23 mouse cellular contexts compared by ENCODE assay signal in genomic region chr8:121706956-121707355, GRCm38 (mm10). TPM values are rescaled to one million over a fixed set of nuclear protein-coding genes. Genes with fewer than 3 reads are reported as not detected.
A peak's percentile ranks its signal among the peaks of the same experiment; 100 is the strongest.
DNase-seq lines count a peak whose midpoint lies in the region; ATAC-seq and TF ChIP-seq lines count a peak whose summit lies in the region.
"Had no signal": no experiment of that assay in that cellular context is flagged by ENCODE, and none has a peak within 500 bp of the region (broad histone marks: within the 10 kb centered on the region; RNA-seq: fewer than 3 reads in every experiment).

No protein-coding gene starts in this region.

- H3K79me2 ChIP-seq in myocyte (ENCODE audit: control insufficient read depth, insufficient read depth) = no peaks in the 10 kb centered on the region

- H3K4me3 ChIP-seq in forebrain, embryonic 15.5 days = no peak overlapping the region
- H3K4me3 ChIP-seq in forebrain, embryonic 12.5 days (replicated peaks) = no peak overlapping the region
- no peak overlapping the region for H3K4me3 ChIP-seq in kidney, embryonic 16.5 days (ENCODE audit: low read length)
- no peak overlapping the region for H3K4me3 ChIP-seq in myocyte
- H3K4me3 ChIP-seq: embryonic facial prominence, embryonic 10.5 days; embryonic facial prominence, embryonic 12.5 days had no signal

- H3ac ChIP-seq in myocyte (ENCODE audit: control insufficient read depth, insufficient read length) = no peak overlapping the region

- H3K27ac ChIP-seq in forebrain, embryonic 15.5 days (replicated peaks) = 0 out of 2 replicates have a peak overlapping the region, but pooled peaks have one; percentile 77
- H3K27ac ChIP-seq in forebrain, embryonic 12.5 days = no peak overlapping the region
- H3K27ac ChIP-seq in kidney, embryonic 16.5 days (ENCODE audit: low read length) = no peak overlapping the region
- H3K27ac ChIP-seq: embryonic facial prominence, embryonic 10.5 days; embryonic facial prominence, embryonic 12.5 days had no signal

- no peaks in the 10 kb centered on the region for H3K9me3 ChIP-seq in forebrain, embryonic 15.5 days
- H3K9me3 ChIP-seq in forebrain, embryonic 12.5 days = no peaks in the 10 kb centered on the region
- no peaks in the 10 kb centered on the region for H3K9me3 ChIP-seq in kidney, embryonic 16.5 days (ENCODE audit: low read length)
- H3K9me3 ChIP-seq: embryonic facial prominence, embryonic 10.5 days; embryonic facial prominence, embryonic 12.5 days had no signal

- no peak for TF ChIP-seq POLR2A in myocyte (IDR thresholded peaks at IDR 0.05; ENCODE audit: insufficient read length, low read depth)

- ATAC-seq in forebrain, embryonic 15.5 days (replicated peaks) = no peak
- no peak for ATAC-seq in forebrain, embryonic 12.5 days (ENCODE audit: low FRiP score)
- ATAC-seq in kidney, embryonic 16.5 days (ENCODE audit: low FRiP score, low TSS enrichment) = no peak
- ATAC-seq: activated CD4-positive, CD25-positive, alpha-beta regulatory T cell, adult 4 months; CD4-positive, CD25-positive, alpha-beta regulatory T cell, adult 4 months; forebrain, embryonic 14.5 days; forebrain, postnatal 0 days; Patski had no signal

- H3K27me3 ChIP-seq in forebrain, embryonic 15.5 days = no peaks in the 10 kb centered on the region
- H3K27me3 ChIP-seq in forebrain, embryonic 12.5 days = peaks cover 5% of the 10 kb centered on the region
- no peaks in the 10 kb centered on the region for H3K27me3 ChIP-seq in kidney, embryonic 16.5 days (ENCODE audit: insufficient read depth, low read length)
- H3K27me3 ChIP-seq in myocyte (ENCODE audit: control insufficient read depth, insufficient read depth, insufficient read length) = peaks cover 25% of the 10 kb centered on the region
- H3K27me3 ChIP-seq: embryonic facial prominence, embryonic 12.5 days had no signal

- peak; percentile 52 for DNase-seq in kidney, adult 9 months
- no peak for DNase-seq in spleen, adult 18-20 months
- DNase-seq: adrenal gland, adult 8-10 months; adrenal gland, postnatal 14 days; adrenal gland, postnatal 36 days; B cell, adult 2 months; cerebellum, adult 11-12 months; cerebellum, adult 2 months; cerebellum, adult 9-10 months; cerebellum, postnatal 10 days; cerebellum, postnatal 25 days; forebrain, postnatal 0 days had no signal

- no peaks in the 10 kb centered on the region for H3K4me1 ChIP-seq in forebrain, embryonic 15.5 days
- H3K4me1 ChIP-seq in forebrain, embryonic 12.5 days = no peaks in the 10 kb centered on the region
- H3K4me1 ChIP-seq in kidney, embryonic 16.5 days (ENCODE audit: insufficient read depth, low read length) = no peaks in the 10 kb centered on the region
- H3K4me1 ChIP-seq: embryonic facial prominence, embryonic 12.5 days had no signal

- 88% methylated on average over 11 of the region's 11 CpGs for WGBS in forebrain, embryonic 15.5 days
- 87% methylated on average over 11 of the region's 11 CpGs for whole genome bisulfite sequencing in forebrain, embryonic 12.5 days
- 72% methylated on average over 11 of the region's 11 CpGs for WGBS in kidney, embryonic 16.5 days

- H3K36me3 ChIP-seq in forebrain, embryonic 15.5 days = no peaks in the 10 kb centered on the region
- H3K36me3 ChIP-seq in forebrain, embryonic 12.5 days (replicated peaks) = no peaks in the 10 kb centered on the region
- no peaks in the 10 kb centered on the region for H3K36me3 ChIP-seq in kidney, embryonic 16.5 days (ENCODE audit: insufficient read depth, low read length)
- no peaks in the 10 kb centered on the region for H3K36me3 ChIP-seq in myocyte (ENCODE audit: control insufficient read depth, insufficient read depth)
- H3K36me3 ChIP-seq: embryonic facial prominence, embryonic 10.5 days; embryonic facial prominence, embryonic 12.5 days; G1E had no signal

- no peak overlapping the region for H3K4me2 ChIP-seq in forebrain, embryonic 15.5 days (replicated peaks)
- no peak overlapping the region for H3K4me2 ChIP-seq in forebrain, embryonic 12.5 days
- no peak overlapping the region for H3K4me2 ChIP-seq in kidney, embryonic 16.5 days (replicated peaks; ENCODE audit: low read depth, low read length)
- H3K4me2 ChIP-seq in myocyte (ENCODE audit: low read depth) = peak overlapping the region; percentile 61
- H3K4me2 ChIP-seq: embryonic facial prominence, embryonic 12.5 days had no signal

- no peak overlapping the region for H3K9ac ChIP-seq in forebrain, embryonic 15.5 days (replicated peaks)
- no peak overlapping the region for H3K9ac ChIP-seq in forebrain, embryonic 12.5 days
- H3K9ac ChIP-seq in kidney, embryonic 16.5 days (replicated peaks; ENCODE audit: low read length) = no peak overlapping the region
- H3K9ac ChIP-seq: embryonic facial prominence, embryonic 12.5 days; forebrain, postnatal 0 days had no signal

TF ChIP-seq in myocyte, 11 proteins besides CTCF, POLR2A, EP300 and RAD21:
- TF ChIP-seq MYOD1 (IDR thresholded peaks at IDR 0.05; ENCODE audit: control insufficient read depth in 1 of 3, insufficient read length in 2 of 3, low read depth in 2 of 3) (no peak), SRF (IDR thresholded peaks at IDR 0.05; ENCODE audit: control insufficient read depth, insufficient read length, low read depth) (no peak), TCF3 (IDR thresholded peaks at IDR 0.05; ENCODE audit: insufficient read length, low read depth) (no peak), USF1 (IDR thresholded peaks at IDR 0.05; ENCODE audit: low read depth) (no peak), REST (IDR thresholded peaks at IDR 0.05; ENCODE audit: insufficient read depth, insufficient read length) (no peak), CEBPB (IDR thresholded peaks at IDR 0.05; ENCODE audit: insufficient read depth, poor library complexity, severe bottlenecking) (no peak), E2F4 (IDR thresholded peaks at IDR 0.05; ENCODE audit: insufficient read depth) (no peak), MAX (IDR thresholded peaks at IDR 0.05; ENCODE audit: low read depth) (no peak), TCF12 (IDR thresholded peaks at IDR 0.05; ENCODE audit: insufficient read depth, poor library complexity, severe bottlenecking) (no peak), POLR2AphosphoS2 (IDR thresholded peaks at IDR 0.05; ENCODE audit: insufficient read length, low read depth) (no peak), MYOG (IDR thresholded peaks at IDR 0.05; ENCODE audit: control insufficient read depth in 1 of 3, insufficient read depth in 1 of 3, insufficient read length in 2 of 3, low read depth in 2 of 3) (no peak)

RNA-seq across cellular contexts. Expression of gene Jph3, which starts 22.5 kb away (rescaled TPM):
- polyA plus RNA-seq in forebrain, embryonic 15.5 days (2015; fragmentation: Nextera tagmentation; extraction: Ambion mirVana) = 79.9 and 82.5 TPM in 2 replicates
- 27.4 and 30.1 TPM in 2 replicates for polyA plus RNA-seq in forebrain, embryonic 12.5 days (2016; fragmentation: Nextera tagmentation; extraction: Ambion mirVana)
- 0.65 and 1.3 TPM in 2 replicates for polyA plus RNA-seq in kidney, embryonic 16.5 days (2015; fragmentation: Nextera tagmentation; extraction: Ambion mirVana)
- not detected for polyA plus RNA-seq in myocyte (2012; fragmentation: generic; extraction: Trizol)
- polyA plus RNA-seq: G1E had no signal

RNA-seq across cellular contexts. Expression of gene Zcchc14, which starts 54.3 kb away (rescaled TPM):
- 36.7 and 39.2 TPM in 2 replicates for polyA plus RNA-seq in forebrain, embryonic 15.5 days (2015; fragmentation: Nextera tagmentation; extraction: Ambion mirVana)
- 28.3 and 30.5 TPM in 2 replicates for polyA plus RNA-seq in forebrain, embryonic 12.5 days (2016; fragmentation: Nextera tagmentation; extraction: Ambion mirVana)
- polyA plus RNA-seq in kidney, embryonic 16.5 days (2015; fragmentation: Nextera tagmentation; extraction: Ambion mirVana) = 16.4 and 17.8 TPM in 2 replicates
- 11.9 TPM for polyA plus RNA-seq in myocyte (2012; fragmentation: generic; extraction: Trizol)
- polyA plus RNA-seq: G1E had no signal

Comparison
In these comparisons a context has a peak if more than half of its experiments do, and no peak if none do; other contexts are left out.
1. RNA of gene Jph3, which starts 22.5 kb away (polyA plus RNA-seq): 79.9 to 82.5 TPM in forebrain, embryonic 15.5 days and 27.4 to 30.1 TPM in forebrain, embryonic 12.5 days; 0.65 to 1.3 TPM in kidney, embryonic 16.5 days and not detected in myocyte (single experiment); every median in the first group is over 10 times any median in the second.